Mouse (Mus musculus) right cerebral cortex, adult 2 months (tissue): ENCODE data around the gene Myh9.

ENCODE experiments used
- DNase-seq, 2 experiments: peaks; one replicate each; pipeline ENCODE4 v3.0.0; 2021 to 2022; ENCODE audit warnings: low spot score in 2 of 2

Gene Myh9

GRCm38 (mm10) chr15:77810416-77811098, 31.4 kb downstream of the Myh9 start:
- peak in 1 of 2 experiments; percentile 32 for DNase-seq

DNA sequence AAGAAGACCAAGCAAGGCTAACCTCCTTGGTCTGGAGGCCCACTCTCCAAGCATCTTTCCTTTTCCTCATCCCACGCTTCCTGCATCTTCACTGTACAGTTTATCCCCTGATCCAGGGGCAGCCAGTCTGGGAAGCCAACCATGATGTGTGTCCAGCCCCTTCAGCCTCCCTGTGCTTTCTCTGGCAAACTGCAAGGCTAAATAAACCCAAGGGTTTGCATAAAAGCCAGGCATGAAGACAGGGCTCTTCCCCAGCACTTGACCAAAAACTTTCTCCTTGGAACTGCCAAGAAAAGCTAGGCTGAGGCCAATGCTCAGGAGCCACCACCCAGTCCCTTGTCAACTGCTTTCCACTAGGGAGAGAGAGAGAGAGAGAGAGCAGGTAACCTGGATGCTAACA, 32.5 kb downstream of the Myh9 start:
- no peak for DNase-seq

DNA sequence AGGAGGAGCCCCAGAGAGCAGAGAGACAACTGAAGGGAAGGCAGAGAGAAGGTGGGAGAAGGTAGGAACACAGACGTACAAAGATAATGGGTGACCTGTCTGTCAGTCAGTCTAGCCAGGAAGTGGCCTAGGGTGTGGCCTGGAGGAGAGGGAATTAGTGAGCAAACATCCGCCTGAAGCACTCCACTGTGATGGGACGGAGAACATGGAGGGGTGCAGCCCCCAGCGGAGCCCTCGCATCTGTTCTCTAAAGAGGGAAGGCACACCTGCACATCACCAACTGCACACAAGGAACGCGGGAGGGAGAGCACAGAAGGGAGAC, 34.8 kb downstream of the Myh9 start:
- DNase-seq = no peak

DNA sequence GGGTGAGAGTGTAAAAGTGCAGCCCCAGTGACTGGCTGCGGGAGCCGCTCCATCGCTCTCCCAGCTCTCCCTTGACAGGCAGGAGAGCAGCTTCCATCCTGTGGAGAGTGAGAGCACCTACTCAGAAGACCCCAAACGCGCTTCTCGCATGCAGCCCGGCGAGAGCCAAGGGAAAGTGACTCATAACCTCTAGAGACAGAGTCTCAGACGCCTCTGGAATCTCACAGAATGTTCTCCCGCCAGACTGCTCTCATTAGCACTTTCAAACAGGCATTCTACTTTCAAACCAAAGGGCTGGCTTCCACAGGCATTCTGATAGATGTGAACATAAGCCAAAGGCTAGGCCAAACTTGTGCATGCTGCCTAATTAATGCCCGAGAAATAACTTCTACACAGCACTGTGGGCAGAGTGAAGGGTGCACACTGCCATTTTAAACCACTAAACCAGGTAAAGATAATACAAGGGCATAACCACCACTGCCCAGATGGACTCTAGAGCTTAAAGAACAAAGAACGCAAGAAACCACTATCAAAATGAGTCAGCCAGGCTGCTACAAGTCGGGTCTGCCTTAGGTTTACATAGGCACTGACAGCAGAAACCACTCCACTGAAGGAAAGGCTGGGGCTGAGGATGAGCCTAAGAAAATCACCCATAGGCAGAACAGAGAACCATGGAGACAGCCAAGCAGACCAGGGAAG, 35.3 kb downstream of the Myh9 start:
- DNase-seq = no peak

DNA sequence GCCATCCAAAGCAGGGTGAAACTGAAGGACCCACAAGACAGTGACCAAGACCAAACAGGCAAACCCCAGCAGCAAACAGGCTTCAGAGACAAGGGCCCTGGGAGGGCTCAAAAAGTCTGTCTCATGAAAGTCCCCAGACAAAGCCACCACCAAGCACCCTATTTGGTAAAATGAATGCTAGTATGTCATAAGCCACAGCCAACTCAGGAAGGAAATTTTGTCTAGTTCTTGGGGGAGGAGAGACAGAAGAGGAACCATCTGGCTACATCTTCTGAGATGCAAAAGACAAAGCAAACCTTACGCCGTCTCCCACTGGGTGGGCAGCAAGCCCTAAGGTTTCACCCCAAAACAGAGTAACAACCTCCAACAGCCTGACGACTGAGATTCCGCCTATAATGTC, 36.3 kb downstream of the Myh9 start:
- no peak for DNase-seq

DNA sequence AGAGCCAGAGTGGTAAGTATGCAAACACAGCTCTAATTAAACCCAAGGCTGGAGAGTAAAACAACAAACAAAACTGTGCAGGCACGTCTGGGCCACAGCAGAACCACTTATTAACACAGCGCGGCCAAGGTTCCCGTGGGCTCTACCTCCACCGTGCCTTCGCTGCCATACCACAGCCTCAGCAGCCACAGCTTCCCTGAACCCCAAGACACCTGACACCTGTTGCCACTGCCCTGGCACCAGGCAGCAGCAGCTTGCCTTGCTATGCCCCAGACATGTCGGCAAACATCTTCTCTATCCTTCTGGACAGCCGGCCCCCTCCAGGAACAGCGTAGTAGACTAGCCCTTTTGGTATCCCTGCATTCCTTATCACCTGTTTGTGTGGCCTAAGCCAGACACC, 37.0 kb downstream of the Myh9 start:
- no peak for DNase-seq

GRCm38 (mm10) chr15:77804460-77804859, 37.5 kb downstream of the Myh9 start:
- DNase-seq = no peak

- DNase-seq = no peak
Measured at GRCm38 (mm10) chr15:77803747-77804146, 38.2 kb downstream of the Myh9 start.

GRCm38 (mm10) chr15:77802992-77803391, 39.0 kb downstream of the Myh9 start:
- no peak for DNase-seq

DNA sequence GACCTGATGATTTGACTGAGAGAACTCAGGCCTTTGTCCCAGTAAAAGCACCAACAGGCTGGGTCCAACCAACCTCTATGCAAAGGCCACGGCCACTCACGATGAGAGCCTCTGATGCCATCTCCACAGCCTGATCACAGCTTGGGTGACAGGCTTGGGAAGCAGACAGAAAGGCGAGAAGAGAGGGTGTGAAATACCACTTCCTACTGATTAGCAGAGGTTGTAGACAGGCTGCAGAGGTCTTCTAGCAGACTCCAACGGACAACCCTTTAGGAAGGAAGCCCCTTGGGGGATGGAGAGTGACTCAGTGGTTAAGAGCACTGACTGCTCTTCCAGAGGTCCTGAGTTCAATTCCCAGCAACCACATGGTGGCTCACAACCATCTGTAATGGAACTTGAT, 40.8 kb downstream of the Myh9 start:
- DNase-seq = no peak

DNA sequence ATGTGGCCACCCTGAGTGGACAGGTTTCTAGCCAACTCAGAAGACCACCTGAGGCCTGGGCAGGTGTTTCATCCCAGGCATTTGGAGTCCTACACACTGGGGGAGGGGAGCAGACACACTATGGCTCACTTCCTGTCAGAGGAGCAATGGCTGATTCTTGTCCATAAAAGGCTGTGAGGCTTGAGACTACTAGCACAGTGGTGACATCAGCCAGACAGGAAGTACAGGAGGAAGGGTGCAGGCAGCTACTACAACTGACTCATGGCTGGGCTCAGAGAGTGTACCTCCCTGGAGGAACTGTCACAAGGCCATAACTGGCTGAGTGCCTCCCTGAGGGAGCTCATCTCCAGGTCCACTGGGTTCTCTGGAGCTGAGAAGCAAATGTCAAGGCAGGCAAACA, 41.5 kb downstream of the Myh9 start:
- DNase-seq = peak; percentile 46 to 50

- DNase-seq = no peak
Measured at GRCm38 (mm10) chr15:77799491-77800474, 42.2 kb downstream of the Myh9 start.

DNA sequence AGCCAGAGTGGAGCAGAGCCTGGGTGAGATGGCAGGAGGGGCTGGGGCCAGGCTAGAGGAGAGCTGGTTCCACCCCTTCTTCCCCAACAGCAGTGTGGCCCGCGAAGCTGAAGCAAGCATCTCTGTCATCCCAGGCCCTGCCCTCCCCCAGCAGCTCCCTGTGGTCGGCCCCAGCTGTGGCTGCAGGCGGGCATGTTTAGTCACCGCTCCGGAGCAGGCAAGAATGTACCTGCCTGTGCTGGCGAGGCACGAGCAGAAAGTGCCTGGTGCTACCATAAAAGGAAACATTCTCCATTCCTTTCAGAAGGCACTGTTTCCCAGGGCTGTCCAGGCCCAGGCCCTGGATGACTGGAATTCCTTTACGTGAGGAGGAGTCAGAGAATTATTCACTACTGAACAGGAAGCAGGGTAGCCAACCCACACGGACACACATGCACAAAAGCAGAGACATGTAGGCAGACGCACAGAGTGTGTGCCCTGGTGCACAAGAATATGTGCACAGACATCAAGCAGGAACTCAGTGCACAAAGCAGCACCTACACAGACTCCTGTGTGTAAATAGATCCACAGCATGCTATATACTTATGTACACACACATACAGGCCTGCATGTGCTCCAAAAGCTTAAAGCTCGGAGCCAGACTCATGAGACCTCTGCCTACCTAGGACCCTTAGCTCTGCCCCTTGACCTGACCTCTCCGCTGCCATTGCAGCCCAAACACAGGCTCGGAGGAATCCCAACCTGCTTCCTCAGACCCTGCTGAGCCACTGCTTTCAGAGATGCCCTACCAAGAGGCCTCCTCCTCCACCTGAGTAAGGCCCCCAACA, 43.1 kb downstream of the Myh9 start:
- DNase-seq = peak; percentile 50 to 63

DNA sequence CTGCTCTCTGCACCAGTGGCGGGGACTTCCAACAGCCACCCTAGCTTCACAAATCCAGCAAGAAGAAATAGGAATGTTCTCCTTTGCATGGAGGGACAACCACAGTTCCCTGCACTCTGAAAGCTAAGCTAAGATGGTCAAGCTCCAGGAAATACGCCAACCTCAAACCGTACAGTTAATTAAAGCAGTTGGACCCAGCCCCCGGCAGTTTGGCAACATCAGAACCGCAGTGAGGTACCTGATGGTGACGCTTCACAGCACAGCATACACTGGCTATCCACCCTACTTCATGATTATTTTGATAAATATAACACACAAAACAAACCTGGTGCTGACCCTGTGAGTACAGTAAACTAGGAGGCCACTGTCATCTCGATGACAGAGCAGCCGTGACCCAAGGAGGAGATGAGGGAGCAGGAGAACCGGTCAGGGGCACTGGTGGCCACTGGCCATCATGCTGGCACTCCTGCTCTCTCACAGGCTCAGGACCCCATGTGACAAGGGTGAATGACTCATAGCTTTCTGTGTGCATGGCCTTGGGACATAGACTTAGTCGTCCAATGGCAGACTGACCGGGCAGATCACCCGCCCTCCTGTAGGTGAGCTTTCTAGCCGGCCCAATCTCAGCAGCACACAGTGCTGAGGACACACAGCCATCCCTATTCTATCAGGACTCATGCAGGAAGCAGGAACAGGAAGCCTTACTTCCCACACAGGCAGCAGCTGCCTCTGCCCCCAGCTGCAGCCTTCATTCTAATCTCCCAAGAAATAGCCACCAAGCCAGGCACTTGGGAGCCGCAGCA, 44.2 kb downstream of the Myh9 start:
- no peak for DNase-seq

DNA sequence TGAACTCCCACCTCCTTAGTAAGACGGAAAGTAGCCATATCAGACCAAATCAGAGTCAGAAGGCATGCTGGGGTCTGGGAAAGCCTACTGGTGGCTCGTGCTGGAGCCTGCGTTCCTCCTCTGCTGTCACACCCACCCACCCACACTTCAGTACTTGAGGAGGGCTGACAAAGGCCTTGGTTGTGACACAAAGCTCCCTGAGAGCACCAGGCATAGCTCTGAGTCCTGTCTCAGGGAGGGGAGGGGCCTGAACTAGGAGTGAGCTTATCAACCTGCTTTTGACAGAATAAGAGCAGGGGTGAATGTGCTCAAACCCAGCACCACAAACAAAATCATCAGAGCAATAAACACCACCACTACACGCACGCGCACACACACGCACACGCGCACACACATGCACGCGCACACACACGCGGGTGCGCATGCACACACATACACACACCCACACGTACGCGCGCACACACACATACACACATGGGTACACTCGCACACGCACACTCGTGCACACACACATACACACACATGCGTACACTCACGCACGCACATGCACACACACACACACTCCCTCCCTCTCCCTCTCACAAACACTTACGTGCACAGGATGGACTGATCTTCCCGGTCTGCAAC, 45.5 kb downstream of the Myh9 start:
- DNase-seq = no peak

- no peak for DNase-seq
Measured at GRCm38 (mm10) chr15:77794908-77795356, 47.0 kb downstream of the Myh9 start.

- no peak for DNase-seq
Measured at GRCm38 (mm10) chr15:77794138-77794907, 47.7 kb downstream of the Myh9 start.

DNA sequence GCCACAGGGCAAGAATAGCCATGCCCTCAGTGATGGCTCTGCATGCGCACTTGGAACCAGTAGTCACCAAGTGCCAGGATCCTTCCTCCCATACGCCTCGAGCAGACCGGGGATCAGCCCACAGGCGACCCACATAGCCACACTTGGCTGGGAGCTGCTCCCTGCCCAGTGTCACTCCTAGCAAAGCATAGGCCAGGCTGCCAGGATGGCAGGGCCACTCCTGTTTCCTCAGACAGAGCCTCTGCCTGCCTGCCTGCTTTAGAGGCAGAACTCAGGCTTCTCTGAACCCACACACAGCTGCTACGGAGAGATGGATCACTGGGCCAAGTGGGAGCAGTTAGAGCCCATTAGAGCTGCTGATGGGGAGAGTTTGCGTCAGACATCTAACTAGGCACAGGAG, 48.4 kb downstream of the Myh9 start:
- DNase-seq = peak; percentile 65 to 66

DNA sequence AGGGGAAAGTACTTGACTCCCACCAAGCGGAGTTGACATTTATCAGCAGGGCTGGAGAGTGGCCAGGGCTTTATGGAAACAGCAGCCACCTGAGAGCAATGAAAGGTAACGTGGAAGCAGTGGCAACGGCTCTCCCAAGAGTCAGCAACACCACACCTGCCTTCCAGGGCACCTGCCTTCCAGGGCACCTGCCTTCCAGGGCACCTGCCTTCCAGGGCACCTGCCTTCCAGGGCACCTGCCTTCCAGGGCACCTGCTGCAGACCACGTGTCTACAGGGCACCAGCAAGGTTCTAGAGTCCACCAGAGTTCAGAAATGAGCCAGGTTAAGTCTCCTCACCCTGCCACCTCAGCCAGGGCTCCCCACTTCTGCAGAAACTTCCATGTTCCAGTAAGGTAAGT, 48.9 kb downstream of the Myh9 start:
- no peak for DNase-seq
